Mouse (Mus musculus): ENCODE data around the gene Gm20662. TPM values are rescaled to one million over a fixed set of nuclear protein-coding genes. Genes with fewer than 3 reads are reported as not detected.
"Not testable (repeated sequence)": the region's sequence is repeated elsewhere in the genome, so short reads cannot be mapped to it uniquely, and the experiment has no call there.

The Gm20662 gene
- polyA plus RNA-seq, 1 experiment from 2014 or later = 0.96 TPM

- H3K27me3 ChIP-seq (ENCODE audit: control insufficient read depth, insufficient read depth, low read length) = no peaks in the 10 kb centered on the region
- DNase-seq (ENCODE audit: low spot score) = no peak
- H3K27ac ChIP-seq (replicated peaks; ENCODE audit: low read depth, low read length) = no peak overlapping the region
- no peak overlapping the region for H3K4me3 ChIP-seq (ENCODE audit: low read depth, low read length)
- H3K4me2 ChIP-seq (ENCODE audit: low read depth, severe bottlenecking) = no peak overlapping the region
- no peaks in the 10 kb centered on the region for H3K4me1 ChIP-seq (ENCODE audit: control insufficient read depth, insufficient read depth, low read length)
- no peaks in the 10 kb centered on the region; the same call in 1 of the 2 replicates for H3K36me3 ChIP-seq (ENCODE audit: control insufficient read depth, insufficient read depth, low read length)
- H3K9me3 ChIP-seq (ENCODE audit: control insufficient read depth, low read length) = no peaks in the 10 kb centered on the region
- ATAC-seq (ENCODE audit: insufficient number of reproducible peaks, low FRiP score, low TSS enrichment, low read depth) = no peak
- H3K9ac ChIP-seq (ENCODE audit: low read length) = no peak overlapping the region
Observed at GRCm38 (mm10) chr9:108010385-108010784, 14.2 kb downstream of the Gm20662 start.

DNA sequence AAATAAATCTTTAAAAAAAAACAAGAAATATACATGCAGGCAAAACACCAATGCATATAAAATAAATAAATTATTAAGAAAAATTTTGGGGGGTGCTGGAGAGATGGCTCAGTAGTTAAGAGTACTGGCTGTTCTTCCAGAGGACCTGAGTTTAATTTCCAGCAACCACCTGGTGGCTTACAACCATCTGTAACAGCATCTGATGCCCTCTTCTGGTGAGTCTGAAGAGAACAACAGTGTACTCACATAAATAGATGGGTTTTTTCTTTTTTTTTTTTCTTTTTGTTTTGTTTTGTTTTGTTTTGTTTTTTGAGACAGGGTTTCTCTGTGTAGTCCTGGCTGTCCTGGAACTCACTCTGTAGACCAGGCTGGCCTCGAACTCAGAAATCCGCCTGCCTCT lies 17.4 kb downstream of the Gm20662 start:
- not testable (repeated sequence) for DNase-seq (ENCODE audit: low spot score); H3K27me3 ChIP-seq (ENCODE audit: control insufficient read depth, insufficient read depth, low read length); H3K4me3 ChIP-seq (ENCODE audit: low read depth, low read length); H3K9ac ChIP-seq (ENCODE audit: low read length); H3K9me3 ChIP-seq (ENCODE audit: control insufficient read depth, low read length); H3K4me2 ChIP-seq (ENCODE audit: low read depth, severe bottlenecking); H3K27ac ChIP-seq (replicated peaks; ENCODE audit: low read depth, low read length); ATAC-seq (ENCODE audit: insufficient number of reproducible peaks, low FRiP score, low TSS enrichment, low read depth); H3K4me1 ChIP-seq (ENCODE audit: control insufficient read depth, insufficient read depth, low read length); H3K36me3 ChIP-seq (ENCODE audit: control insufficient read depth, insufficient read depth, low read length)
- 100% methylated on average over 2 of the region's 2 CpGs for WGBS

GRCm38 (mm10) chr9:108017127-108017526 lies 21.0 kb downstream of the Gm20662 start:
- Histone ChIP-seq H3K4me3 (ENCODE audit: low read depth, low read length) (no peak overlapping the region), H3K9ac (ENCODE audit: low read length) (no peak overlapping the region), H3K4me2 (ENCODE audit: low read depth, severe bottlenecking) (no peak overlapping the region), H3K36me3 (ENCODE audit: control insufficient read depth, insufficient read depth, low read length) (no peaks in the 10 kb centered on the region; the same call in 1 of the 2 replicates), H3K9me3 (ENCODE audit: control insufficient read depth, low read length) (no peaks in the 10 kb centered on the region), H3K27ac (replicated peaks; ENCODE audit: low read depth, low read length) (no peak overlapping the region), H3K27me3 (ENCODE audit: control insufficient read depth, insufficient read depth, low read length) (no peaks in the 10 kb centered on the region), H3K4me1 (ENCODE audit: control insufficient read depth, insufficient read depth, low read length) (no peaks in the 10 kb centered on the region)
- no peak for ATAC-seq (ENCODE audit: insufficient number of reproducible peaks, low FRiP score, low TSS enrichment, low read depth)
- no peak for DNase-seq (ENCODE audit: low spot score)
- WGBS = 85% methylated on average over 3 of the region's 3 CpGs

DNA sequence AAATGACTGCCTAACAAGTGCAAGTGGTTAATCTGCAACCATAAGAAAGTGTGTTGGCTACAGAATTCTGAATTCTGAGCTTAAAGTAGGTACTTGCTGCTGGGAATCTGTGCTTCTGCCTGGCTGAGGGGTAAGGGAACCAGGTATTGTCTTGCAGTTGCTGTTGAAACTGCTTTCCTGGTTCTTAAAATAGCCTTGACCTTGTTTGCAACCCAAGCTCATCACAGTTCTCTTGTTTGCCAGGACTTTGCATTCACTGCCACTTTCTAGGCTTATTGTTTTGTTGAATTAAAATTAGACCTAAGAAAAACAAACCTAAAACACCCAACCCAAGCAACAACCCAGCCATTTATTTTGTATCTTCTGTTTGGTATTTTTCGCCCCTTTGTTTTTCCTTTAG lies 24.6 kb downstream of the Gm20662 start:
- peaks cover 8% of the 10 kb centered on the region for H3K36me3 ChIP-seq (ENCODE audit: control insufficient read depth, insufficient read depth, low read length)
- no peaks in the 10 kb centered on the region for H3K4me1 ChIP-seq (ENCODE audit: control insufficient read depth, insufficient read depth, low read length)
- 96% methylated on average over 1 of the region's 1 CpGs for WGBS
- ATAC-seq (ENCODE audit: insufficient number of reproducible peaks, low FRiP score, low TSS enrichment, low read depth) (no peak), DNase-seq (ENCODE audit: low spot score) (no peak)
- H3K27me3 ChIP-seq (ENCODE audit: control insufficient read depth, insufficient read depth, low read length) = no peaks in the 10 kb centered on the region
- no peak overlapping the region for H3K27ac ChIP-seq (replicated peaks; ENCODE audit: low read depth, low read length)
- no peak overlapping the region for H3K4me3 ChIP-seq (ENCODE audit: low read depth, low read length)
- H3K4me2 ChIP-seq (ENCODE audit: low read depth, severe bottlenecking) = no peak overlapping the region
- H3K9me3 ChIP-seq (ENCODE audit: control insufficient read depth, low read length) = no peaks in the 10 kb centered on the region
- no peak overlapping the region for H3K9ac ChIP-seq (ENCODE audit: low read length)

GRCm38 (mm10) chr9:108023216-108023615 lies 27.1 kb downstream of the Gm20662 start:
- Histone ChIP-seq H3K9ac (ENCODE audit: low read length) (no peak overlapping the region), H3K36me3 (ENCODE audit: control insufficient read depth, insufficient read depth, low read length) (peaks cover 20% of the 10 kb centered on the region)
- WGBS = 93% methylated on average over 3 of the region's 3 CpGs

DNA sequence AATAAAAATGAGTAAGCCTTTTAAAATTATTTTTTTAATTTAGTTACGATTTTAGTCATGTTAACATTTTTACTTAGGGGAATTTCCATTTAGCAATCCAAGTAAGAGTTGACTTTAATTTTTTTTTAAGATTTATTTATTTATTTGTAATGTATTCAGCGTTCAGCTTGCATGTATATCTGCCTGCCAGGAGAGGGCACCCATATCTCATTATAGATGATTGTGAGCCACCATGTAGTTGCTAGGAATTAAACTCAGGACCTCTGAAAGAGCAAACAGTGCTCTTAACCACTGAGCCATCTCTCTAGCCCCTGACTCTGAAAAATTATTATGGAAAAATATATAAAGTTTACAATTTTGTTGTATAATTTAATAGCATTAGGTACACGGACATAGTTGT lies 30.4 kb downstream of the Gm20662 start:
- no peak overlapping the region for H3K9ac ChIP-seq (ENCODE audit: low read length)
- WGBS = 95% methylated on average over 3 of the region's 3 CpGs
- no peaks in the 10 kb centered on the region for H3K27me3 ChIP-seq (ENCODE audit: control insufficient read depth, insufficient read depth, low read length)
- peaks cover 20% of the 10 kb centered on the region for H3K36me3 ChIP-seq (ENCODE audit: control insufficient read depth, insufficient read depth, low read length)
- H3K4me1 ChIP-seq (ENCODE audit: control insufficient read depth, insufficient read depth, low read length) = no peaks in the 10 kb centered on the region
- ATAC-seq (ENCODE audit: insufficient number of reproducible peaks, low FRiP score, low TSS enrichment, low read depth) (no peak), DNase-seq (ENCODE audit: low spot score) (no peak)
- H3K4me2 ChIP-seq (ENCODE audit: low read depth, severe bottlenecking) = no peak overlapping the region
- no peak overlapping the region for H3K27ac ChIP-seq (replicated peaks; ENCODE audit: low read depth, low read length)
- no peak overlapping the region for H3K4me3 ChIP-seq (ENCODE audit: low read depth, low read length)
- H3K9me3 ChIP-seq (ENCODE audit: control insufficient read depth, low read length) = no peaks in the 10 kb centered on the region

More at GRCm38 (mm10) chr9:108023216-108023615, 27.1 kb downstream of the Gm20662 start:
- H3K4me1 ChIP-seq (ENCODE audit: control insufficient read depth, insufficient read depth, low read length) = no peaks in the 10 kb centered on the region
- no peaks in the 10 kb centered on the region for H3K9me3 ChIP-seq (ENCODE audit: control insufficient read depth, low read length)
- H3K27ac ChIP-seq (replicated peaks; ENCODE audit: low read depth, low read length) = no peak overlapping the region
- DNase-seq (ENCODE audit: low spot score) (no peak), ATAC-seq (ENCODE audit: insufficient number of reproducible peaks, low FRiP score, low TSS enrichment, low read depth) (no peak)
- no peaks in the 10 kb centered on the region for H3K27me3 ChIP-seq (ENCODE audit: control insufficient read depth, insufficient read depth, low read length)
- H3K4me2 ChIP-seq (ENCODE audit: low read depth, severe bottlenecking) = no peak overlapping the region
- no peak overlapping the region for H3K4me3 ChIP-seq (ENCODE audit: low read depth, low read length)

GRCm38 (mm10) chr9:108027867-108028266 lies 31.7 kb downstream of the Gm20662 start:
- no peak overlapping the region for H3K4me2 ChIP-seq (ENCODE audit: low read depth, severe bottlenecking)
- no peaks in the 10 kb centered on the region for H3K4me1 ChIP-seq (ENCODE audit: control insufficient read depth, insufficient read depth, low read length)
- DNase-seq (ENCODE audit: low spot score) (no peak), ATAC-seq (ENCODE audit: insufficient number of reproducible peaks, low FRiP score, low TSS enrichment, low read depth) (no peak)
- H3K27me3 ChIP-seq (ENCODE audit: control insufficient read depth, insufficient read depth, low read length) = no peaks in the 10 kb centered on the region
- peaks cover 26% of the 10 kb centered on the region for H3K36me3 ChIP-seq (ENCODE audit: control insufficient read depth, insufficient read depth, low read length)
- WGBS = 95% methylated on average over 3 of the region's 3 CpGs
- H3K27ac ChIP-seq (replicated peaks; ENCODE audit: low read depth, low read length) = no peak overlapping the region
- no peak overlapping the region for H3K9ac ChIP-seq (ENCODE audit: low read length)
- H3K9me3 ChIP-seq (ENCODE audit: control insufficient read depth, low read length) = no peaks in the 10 kb centered on the region
- no peak overlapping the region for H3K4me3 ChIP-seq (ENCODE audit: low read depth, low read length)

- 95% methylated on average over 5 of the region's 5 CpGs for WGBS
- no peak overlapping the region for H3K4me3 ChIP-seq (ENCODE audit: low read depth, low read length)
- no peak overlapping the region for H3K9ac ChIP-seq (ENCODE audit: low read length)
- no peak overlapping the region for H3K4me2 ChIP-seq (ENCODE audit: low read depth, severe bottlenecking)
- H3K4me1 ChIP-seq (ENCODE audit: control insufficient read depth, insufficient read depth, low read length) = no peaks in the 10 kb centered on the region
- ATAC-seq (ENCODE audit: insufficient number of reproducible peaks, low FRiP score, low TSS enrichment, low read depth) (no peak), DNase-seq (ENCODE audit: low spot score) (no peak)
- H3K36me3 ChIP-seq (ENCODE audit: control insufficient read depth, insufficient read depth, low read length) = peaks cover 21% of the 10 kb centered on the region
- H3K9me3 ChIP-seq (ENCODE audit: control insufficient read depth, low read length) = no peaks in the 10 kb centered on the region
- no peaks in the 10 kb centered on the region for H3K27me3 ChIP-seq (ENCODE audit: control insufficient read depth, insufficient read depth, low read length)
- H3K27ac ChIP-seq (replicated peaks; ENCODE audit: low read depth, low read length) = no peak overlapping the region
Observed at GRCm38 (mm10) chr9:108032126-108032525, 36.0 kb downstream of the Gm20662 start.

All from limb, embryonic 11.5 days (tissue).